Mouse (Mus musculus): ENCODE data around the gene Isg15. TPM values are rescaled to one million over a fixed set of nuclear protein-coding genes. Genes with fewer than 3 reads are reported as not detected.

The Isg15 gene
- total RNA-seq, 1 experiment from 2014 or later: 7.2 TPM

- DNase-seq: peak; percentile 75
These were observed 2.4 kb upstream of the Isg15 start, which contains the start of gene AW011738 for GRCm38 (mm10) chr4:156203001-156203412. TSS of gene AW011738 (plus strand) at chr4:156203304.

- DNase-seq: no peak
These were observed 1.9 kb upstream of the Isg15 start for GRCm38 (mm10) chr4:156202462-156202893.

- peak; percentile 91 for DNase-seq
These were observed 2.8 kb downstream of the Isg15 start for GRCm38 (mm10) chr4:156197829-156198205.

GRCm38 (mm10) chr4:156197131-156197828, 3.3 kb downstream of the Isg15 start, which contains the start of gene Agrn:
TSS of gene Agrn (minus strand) at chr4:156197488.
- peak; percentile 82 for DNase-seq

- DNase-seq: peak; percentile 49
These were observed 4.4 kb downstream of the Isg15 start for GRCm38 (mm10) chr4:156195927-156196870.

- DNase-seq: no peak
These were observed 6.3 kb downstream of the Isg15 start for GRCm38 (mm10) chr4:156194346-156194745.

- no peak for DNase-seq
These were observed 6.7 kb downstream of the Isg15 start for GRCm38 (mm10) chr4:156193906-156194305.

GRCm38 (mm10) chr4:156193200-156193590, 7.4 kb downstream of the Isg15 start:
- no peak for DNase-seq

GRCm38 (mm10) chr4:156192421-156193199, 8.0 kb downstream of the Isg15 start:
- peak; percentile 28 for DNase-seq

- DNase-seq: no peak
These were observed 11.8 kb downstream of the Isg15 start for GRCm38 (mm10) chr4:156188811-156189323.

GRCm38 (mm10) chr4:156188162-156188810, 12.3 kb downstream of the Isg15 start:
- DNase-seq: no peak

GRCm38 (mm10) chr4:156185950-156186850, 14.4 kb downstream of the Isg15 start:
- DNase-seq: peak; percentile 21

GRCm38 (mm10) chr4:156185456-156185949, 15.1 kb downstream of the Isg15 start:
- DNase-seq: no peak

GRCm38 (mm10) chr4:156184291-156184954, 16.2 kb downstream of the Isg15 start:
- no peak for DNase-seq

GRCm38 (mm10) chr4:156183747-156184146, 16.9 kb downstream of the Isg15 start:
- DNase-seq: no peak

GRCm38 (mm10) chr4:156177630-156178029, 23.0 kb downstream of the Isg15 start:
- DNase-seq: no peak

GRCm38 (mm10) chr4:156171828-156172227, 28.8 kb downstream of the Isg15 start:
- DNase-seq: no peak

GRCm38 (mm10) chr4:156169129-156169528, 31.5 kb downstream of the Isg15 start:
- no peak for DNase-seq

- no peak for DNase-seq
These were observed 32.0 kb downstream of the Isg15 start for GRCm38 (mm10) chr4:156168611-156169010.

GRCm38 (mm10) chr4:156166477-156166876, 34.1 kb downstream of the Isg15 start:
- DNase-seq: no peak
